Mouse (Mus musculus) liver, postnatal 0 days (tissue): ENCODE results near the gene Cox8c.

ENCODE experiments used
- CTCF ChIP-seq: sonication (generic); IDR thresholded peaks from 2 replicates; pipeline ENCODE4 v1.5.1; 2016; ENCODE audit warnings: antibody characterized with exemption, low read depth
- EP300 ChIP-seq: IDR thresholded peaks from 2 replicates; pipeline ENCODE4 v1.6.1; 2016; ENCODE audit warnings: antibody characterized with exemption, low read depth, mild to moderate bottlenecking

DNA sequence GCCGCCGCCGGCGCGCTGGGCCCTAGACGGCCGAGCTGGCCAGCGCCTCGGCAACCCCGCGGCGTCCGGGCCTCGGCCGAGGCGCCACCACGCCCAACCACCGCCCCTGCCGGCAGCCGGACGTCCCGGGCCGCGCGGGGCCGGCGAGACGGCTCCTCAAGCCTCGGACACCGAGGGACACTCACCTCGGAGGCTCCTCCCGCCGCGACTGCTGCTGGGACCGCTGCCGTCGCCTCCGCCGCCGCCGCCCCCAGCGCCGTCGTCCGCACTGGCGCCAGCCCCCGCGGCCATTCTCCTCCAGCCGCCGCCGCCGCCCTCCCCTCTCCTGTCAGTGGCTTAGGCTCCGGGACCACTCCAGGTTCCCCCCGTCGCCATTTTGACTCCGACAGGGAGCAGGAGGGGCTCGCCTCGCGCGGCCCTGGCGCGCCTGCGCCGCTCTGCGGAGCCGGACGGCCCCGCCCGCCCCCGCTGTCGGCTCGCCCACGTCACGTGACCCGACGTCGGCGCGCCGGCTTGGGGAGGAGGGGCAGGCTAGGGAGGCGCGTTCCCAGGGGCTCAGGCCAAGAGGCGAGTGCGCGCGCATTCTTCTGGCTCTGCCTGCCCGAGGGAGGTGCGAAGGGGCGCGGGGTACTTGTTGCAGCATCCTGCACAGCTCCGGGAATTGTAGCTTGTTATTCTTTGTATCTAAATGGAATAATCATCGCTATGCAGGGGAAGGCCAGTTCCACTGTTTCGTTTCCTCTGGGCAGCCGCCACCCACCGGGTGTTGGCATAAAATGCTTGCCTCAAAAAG is 20.9 kb upstream of the Cox8c start, which contains the start of gene Btbd7:
- TF ChIP-seq CTCF (no peak), EP300 (no peak)
